Mouse (Mus musculus) gastrocnemius, adult 18-20 months (tissue): ENCODE results near the gene Syt14. TPM values are rescaled to one million over a fixed set of nuclear protein-coding genes. Genes with fewer than 3 reads are reported as not detected.

Experiments used
- DNase-seq: peaks from one replicate; pipeline ENCODE4 v3.0.0; 2021; ENCODE audit warnings: low spot score
- long read RNA-seq, 2 experiments: library from polyadenylated mRNA; stranded (forward); transcript quantifications; one replicate each; pipeline ENCODE4 v2.0.0; 2021
- total RNA-seq, 2 experiments: library from RNA; stranded (reverse); gene quantifications; 2 replicates each; pipeline ENCODE4 v1.2.3; 2021

Gene Syt14
- under 1 TPM; 0.16 to 0.24 TPM for total RNA-seq
- long read RNA-seq, experiment 1 = 0 reads
- long read RNA-seq, experiment 2 = 0 reads

- DNase-seq = peak; percentile 27
Observed at GRCm38 (mm10) chr1:193035371-193036238, at the start of gene Syt14. Syt14 (minus strand) TSS chr1:193035775.

DNA sequence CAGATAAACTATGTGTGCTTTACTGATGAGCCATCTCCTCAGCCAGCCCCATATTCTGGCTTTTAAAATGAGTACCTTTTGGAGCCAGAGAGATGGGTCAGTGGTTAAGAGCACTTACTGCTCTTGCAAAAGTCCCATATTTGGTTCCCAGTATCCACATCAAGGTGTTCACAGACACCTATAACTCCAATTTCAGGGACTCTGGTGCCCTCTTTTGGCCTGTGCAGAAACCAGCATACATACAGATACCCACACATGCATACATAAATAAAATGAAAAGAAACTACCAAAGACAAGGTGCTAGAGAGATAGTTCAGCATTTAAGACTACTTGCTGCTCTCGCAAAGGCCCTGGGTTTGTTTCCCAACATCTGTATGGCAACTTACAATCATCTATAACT, 48.4 kb upstream of the Syt14 start:
- no peak for DNase-seq

- no peak for DNase-seq
Observed at GRCm38 (mm10) chr1:193083051-193083450, 47.5 kb upstream of the Syt14 start.

GRCm38 (mm10) chr1:193082311-193082921, 46.8 kb upstream of the Syt14 start:
- no peak for DNase-seq

DNA sequence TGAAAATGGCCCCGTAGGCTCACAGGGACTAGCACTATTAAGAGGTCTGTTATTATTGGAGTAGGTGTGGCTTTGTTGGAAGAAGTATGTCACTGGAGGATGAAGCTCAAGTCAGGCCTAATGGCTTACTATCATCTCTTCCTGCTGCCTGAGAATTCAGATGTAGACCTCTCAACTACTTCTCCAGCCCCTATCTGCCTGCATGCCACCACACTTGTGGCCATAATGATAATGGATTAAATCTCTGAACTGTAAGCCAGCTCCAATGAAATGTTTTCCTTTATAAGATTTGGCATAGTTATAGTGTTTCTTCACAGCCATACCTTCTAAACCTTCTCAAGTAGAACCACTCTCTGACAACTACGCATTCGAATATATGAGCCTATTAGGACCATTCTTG, 27.0 kb upstream of the Syt14 start:
- DNase-seq = no peak

DNA sequence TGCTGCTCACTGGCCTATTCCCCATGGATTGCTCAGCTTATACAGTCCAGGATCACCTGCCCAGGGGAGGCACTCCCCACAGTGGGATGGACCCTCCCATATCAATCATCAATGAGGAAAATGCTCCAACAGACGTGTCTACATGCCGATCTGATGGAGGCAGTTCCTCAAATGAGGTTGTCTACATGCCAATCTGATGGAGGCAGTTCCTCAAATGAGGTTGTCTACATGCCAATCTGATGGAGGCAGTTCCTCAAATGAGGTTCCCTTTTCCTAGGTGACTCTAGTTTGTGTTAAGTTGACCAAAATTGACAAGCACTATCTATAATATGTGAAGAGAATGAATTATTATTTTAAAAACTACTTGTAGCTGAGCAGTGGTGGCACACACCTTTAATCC, 24.6 kb upstream of the Syt14 start:
- no peak for DNase-seq

DNA sequence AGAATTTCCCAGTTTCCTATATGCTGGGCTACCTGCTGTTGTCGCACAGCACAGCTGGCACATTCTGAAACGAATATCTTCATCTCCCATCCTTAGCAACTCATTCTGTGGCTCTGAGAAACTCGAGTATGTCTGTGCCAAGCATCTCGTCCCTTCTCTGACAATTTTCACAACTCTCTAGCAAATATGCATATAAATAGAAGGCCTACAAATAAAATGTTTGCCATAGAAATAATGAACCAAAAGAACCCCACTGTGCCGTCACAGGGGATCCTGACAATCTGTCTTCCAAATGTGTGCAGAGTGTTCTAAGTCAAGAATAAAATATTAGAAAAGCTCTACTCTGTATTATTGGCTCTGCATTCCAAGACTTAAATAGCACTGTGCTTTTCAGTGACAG, 24.0 kb upstream of the Syt14 start:
- DNase-seq = no peak

- no peak for DNase-seq
Observed at GRCm38 (mm10) chr1:193054401-193054800, 18.8 kb upstream of the Syt14 start.

GRCm38 (mm10) chr1:193053065-193053464, 17.5 kb upstream of the Syt14 start:
- no peak for DNase-seq

- no peak for DNase-seq
Observed at GRCm38 (mm10) chr1:193047616-193048015, 12.0 kb upstream of the Syt14 start.

GRCm38 (mm10) chr1:193042760-193043295, 7.3 kb upstream of the Syt14 start:
- DNase-seq = no peak

DNA sequence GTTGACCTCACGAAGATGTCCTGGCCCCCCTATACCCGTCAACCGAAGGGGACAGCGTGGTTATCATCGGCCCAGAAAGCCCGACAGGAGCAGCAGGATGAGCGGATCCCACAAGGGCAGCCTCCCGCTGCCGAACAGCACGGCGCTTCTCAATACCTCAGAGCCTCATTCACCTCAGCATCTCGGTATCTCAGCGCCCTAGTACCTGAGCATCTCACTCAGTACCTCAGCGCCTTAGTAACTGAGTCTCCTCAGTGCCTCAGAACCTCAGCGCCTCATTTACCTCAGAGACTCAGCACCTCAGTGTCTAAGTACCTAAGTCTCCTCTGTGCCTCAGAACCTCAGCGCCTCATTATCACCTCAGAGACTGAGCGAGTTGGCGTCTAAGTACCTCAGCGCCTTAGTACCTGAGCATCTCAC, 614 bp downstream of the Syt14 start:
- no peak for DNase-seq

DNA sequence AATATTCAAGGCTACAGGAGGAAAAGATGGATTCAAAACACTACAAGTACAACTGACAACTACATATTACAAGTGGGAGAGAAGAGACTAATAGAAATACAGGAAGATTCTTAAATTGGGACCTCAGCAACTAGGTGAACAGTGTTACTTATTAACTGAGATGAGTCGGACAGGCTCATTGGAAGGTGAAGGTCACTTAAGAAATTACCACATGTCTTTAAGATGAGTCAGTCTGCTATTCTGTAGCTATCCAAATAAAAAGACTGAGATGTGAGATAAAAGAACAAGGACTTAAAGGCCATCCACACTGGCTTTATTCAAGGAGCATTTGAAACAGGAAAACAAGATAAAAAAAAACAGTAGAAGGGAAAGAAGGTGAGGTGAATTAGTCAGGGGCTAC, 11.3 kb downstream of the Syt14 start:
- no peak for DNase-seq

DNA sequence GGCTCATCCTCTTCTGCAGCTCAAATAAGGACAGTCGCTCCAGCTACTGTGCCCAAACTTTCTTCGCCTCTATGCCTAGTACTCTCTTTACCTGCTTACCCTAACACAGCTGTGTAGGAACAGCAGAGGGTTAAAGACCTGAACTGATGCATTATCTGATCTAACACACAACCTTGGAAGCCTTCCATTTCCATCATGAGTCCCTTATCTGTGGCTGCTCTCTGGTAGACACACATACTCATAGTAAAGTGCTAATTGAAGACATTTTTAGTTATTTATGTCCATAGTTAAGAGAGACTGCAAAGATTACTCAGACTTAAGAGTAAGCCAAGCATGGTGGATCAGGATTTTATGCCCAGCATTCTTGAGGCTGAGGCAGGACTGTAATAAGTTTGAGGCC, 23.2 kb downstream of the Syt14 start:
- no peak for DNase-seq

GRCm38 (mm10) chr1:193011000-193011769, 24.4 kb downstream of the Syt14 start:
- DNase-seq = no peak

GRCm38 (mm10) chr1:193004581-193004980, 31.0 kb downstream of the Syt14 start:
- DNase-seq = no peak

DNA sequence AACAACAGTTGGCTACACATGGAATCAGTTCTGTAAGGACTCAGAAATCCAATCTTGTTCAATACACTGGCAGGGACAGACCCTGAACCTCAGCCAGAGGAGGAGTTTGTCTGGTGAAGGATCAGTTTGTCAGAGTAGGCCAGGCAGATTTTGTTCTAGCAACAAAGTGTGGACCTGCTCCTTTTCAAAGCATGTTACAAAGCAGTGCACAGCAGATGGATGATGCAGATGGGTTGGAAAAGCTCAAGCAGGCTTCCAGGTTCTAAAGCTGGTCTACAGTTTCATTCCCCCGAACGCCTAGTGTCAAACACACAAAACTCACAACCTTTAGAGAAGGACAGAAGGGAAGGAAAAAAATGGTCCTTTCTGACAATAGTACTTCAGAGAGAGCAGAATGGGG, 31.6 kb downstream of the Syt14 start:
- no peak for DNase-seq

DNA sequence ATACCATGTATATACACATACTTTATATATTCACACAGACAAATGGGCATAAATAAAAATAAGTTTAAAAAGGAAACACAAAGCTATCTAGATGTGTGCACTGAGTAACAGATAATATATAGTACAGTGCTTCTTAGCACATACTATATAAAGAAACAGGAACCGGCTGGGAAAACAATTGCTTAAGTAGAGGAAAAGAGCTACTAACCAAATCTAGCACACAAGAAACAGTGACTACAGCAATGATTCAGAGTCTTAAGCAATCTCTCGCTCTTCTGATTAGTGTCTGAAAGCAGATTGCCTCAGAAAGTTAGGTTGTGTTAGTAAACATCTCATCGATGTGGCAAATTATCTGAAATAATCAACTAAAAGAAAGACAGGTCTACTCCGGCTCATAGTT, 33.3 kb downstream of the Syt14 start:
- no peak for DNase-seq

GRCm38 (mm10) chr1:193001587-193001986, 34.0 kb downstream of the Syt14 start:
- no peak for DNase-seq

- peak; percentile 18 for DNase-seq
Observed at GRCm38 (mm10) chr1:193000908-193001307, 34.7 kb downstream of the Syt14 start.

DNA sequence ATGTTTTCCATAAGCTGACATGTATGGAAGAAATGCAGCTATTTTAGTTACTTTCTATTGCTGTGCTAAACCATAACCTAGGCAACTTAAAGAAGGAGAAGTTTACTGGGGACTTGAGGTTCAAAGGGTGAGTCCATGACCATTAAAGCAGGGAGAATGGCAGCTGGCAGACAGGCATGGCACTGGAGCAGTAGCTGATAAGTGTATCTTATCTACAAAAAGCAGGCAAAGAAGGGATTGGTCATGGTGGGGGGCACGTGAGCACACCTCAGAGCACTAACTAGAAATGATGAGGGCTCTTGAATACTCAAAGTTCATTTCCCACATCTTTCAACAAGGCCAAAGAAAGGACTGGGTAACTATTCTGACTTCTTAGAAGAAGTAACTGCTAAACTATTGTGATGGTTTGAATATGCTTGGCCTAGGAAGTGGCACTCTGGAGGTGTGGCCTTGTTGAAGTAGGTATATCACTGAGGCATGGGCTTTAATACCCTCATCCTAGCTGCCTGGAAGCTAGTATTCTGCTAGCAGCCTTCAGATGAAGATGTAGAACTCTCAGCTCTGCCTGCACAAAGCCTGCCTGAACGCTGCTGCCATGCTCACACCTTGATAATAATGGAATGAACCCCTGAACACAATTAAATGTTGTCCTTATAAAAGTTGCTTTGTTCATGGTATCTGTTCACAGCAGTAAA, 41.2 kb downstream of the Syt14 start:
- no peak for DNase-seq
